Mouse (Mus musculus): ENCODE measurements around the gene 2810459M11Rik. TPM values are rescaled to one million over a fixed set of nuclear protein-coding genes. Genes with fewer than 3 reads are reported as not detected.

Gene 2810459M11Rik
- total RNA-seq, 2 experiments from 2014 or later, result not detected

DNA sequence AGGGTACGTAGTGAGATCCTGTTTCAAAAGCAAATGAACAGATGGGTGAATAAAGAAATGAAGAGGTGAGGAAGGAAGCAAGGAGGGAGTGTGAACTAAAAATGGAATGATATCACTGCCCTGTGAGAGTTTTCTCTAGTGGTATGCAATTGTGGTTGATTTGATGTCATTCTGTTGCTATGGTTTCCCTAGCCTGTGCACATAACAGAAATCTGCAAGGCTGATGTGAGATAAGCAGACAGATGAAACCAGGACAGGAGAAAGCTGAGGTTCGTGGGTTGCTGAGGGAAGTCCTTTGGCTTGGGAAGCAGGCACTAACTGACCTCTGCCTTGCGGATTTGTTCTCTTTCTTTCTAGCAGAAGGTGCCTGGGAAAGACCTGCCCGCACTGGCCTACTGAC, 2.6 kb downstream of the 2810459M11Rik start:
- no peak for ATAC-seq (replicated peaks; ENCODE audit: low FRiP score, poor library complexity, severe bottlenecking)

DNA sequence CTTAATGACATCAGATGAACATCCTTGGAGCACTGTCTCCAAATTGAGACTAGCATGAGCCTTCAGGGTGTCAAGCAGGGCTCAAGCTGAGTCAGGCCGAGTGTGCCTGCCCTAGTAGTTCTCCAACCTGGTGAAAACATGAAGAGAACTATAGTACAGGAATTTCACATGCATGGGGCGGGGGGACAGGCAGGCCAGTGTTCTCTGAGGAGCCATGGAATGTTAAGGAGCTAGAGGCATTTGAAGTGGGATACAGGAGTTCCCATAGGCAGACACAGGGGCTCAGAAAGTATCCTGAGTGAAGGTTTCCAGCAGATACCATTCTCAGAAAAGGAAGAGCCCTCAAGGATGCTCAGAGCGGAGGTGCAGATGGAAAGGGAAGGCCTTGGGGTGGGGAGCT, 3.1 kb downstream of the 2810459M11Rik start:
- no peak for ATAC-seq (replicated peaks; ENCODE audit: low FRiP score, poor library complexity, severe bottlenecking)

DNA sequence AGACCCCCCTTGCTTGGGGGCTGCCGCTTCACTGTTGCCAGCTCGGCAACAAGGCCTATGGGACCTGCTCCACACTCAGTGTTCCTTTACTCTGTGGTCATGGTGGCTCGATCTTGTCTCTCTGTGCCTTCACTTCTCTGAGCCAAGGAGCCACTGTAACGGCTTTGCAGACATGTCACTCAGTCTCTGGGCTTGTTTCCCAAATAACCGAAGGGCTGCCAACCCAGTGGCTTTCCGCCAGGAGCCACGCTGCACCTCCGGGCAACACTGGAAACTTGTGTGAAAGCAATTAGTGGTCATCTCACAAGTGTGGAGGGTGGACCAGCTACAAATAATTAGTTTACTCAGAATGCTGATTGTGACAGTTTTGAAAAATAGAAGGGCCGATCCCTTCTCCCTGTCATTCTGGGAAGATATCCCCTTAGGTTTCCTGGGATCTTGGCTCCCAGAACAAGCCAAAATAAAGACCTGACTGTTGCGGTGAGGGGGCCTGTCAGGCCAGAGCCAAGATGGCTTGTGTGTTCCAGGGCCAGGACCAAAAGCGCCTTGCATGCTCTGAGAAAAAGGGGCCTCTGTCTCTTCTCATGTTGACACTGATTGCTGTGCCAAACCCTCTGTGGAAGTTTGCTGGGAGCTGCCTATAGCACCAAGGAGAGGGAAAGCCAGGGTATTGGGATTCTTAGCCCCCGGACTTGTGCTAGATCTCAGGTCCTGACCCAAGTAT, 7.7 kb downstream of the 2810459M11Rik start:
- no peak for ATAC-seq (replicated peaks; ENCODE audit: low FRiP score, poor library complexity, severe bottlenecking)

DNA sequence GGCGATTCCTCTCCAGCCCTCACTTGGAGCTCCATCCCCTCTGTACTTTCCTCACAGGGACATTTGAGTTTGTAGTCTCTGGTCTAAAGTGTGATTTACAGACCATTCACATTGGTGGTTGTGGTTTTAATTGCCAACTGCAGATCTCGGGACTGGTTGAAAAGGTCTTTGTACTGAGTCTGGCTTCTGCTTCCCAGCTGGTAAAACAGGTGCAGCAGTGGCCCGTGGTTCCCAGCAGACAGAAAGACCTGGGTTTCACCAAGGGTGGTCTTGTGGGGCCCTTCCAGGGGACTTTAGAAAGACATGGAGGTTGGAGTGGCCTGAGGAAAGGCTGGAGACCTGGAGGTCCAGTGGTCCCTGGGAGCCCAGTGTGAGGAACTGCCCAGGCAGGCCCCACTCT, 9.3 kb downstream of the 2810459M11Rik start:
- ATAC-seq (replicated peaks; ENCODE audit: low FRiP score, poor library complexity, severe bottlenecking), result no peak

DNA sequence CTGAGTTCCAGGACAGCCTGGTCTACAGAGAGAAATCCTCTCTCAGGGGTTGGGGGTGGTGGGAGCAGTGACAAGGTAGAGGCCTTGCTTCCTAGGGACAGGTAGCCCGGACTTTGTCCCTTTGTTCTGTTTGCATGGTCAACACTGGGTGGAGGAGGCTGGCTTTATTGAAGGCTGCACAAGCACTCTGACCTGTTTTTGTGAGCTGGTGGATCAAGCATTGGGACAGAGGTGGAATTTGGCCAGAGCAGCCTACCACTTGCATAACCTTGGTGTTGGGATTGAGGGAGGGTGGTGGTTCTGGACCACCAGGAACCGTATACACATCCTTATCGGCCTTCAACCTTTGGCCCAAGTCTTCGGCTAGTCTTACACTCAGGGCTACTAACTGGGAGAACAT, 10.6 kb downstream of the 2810459M11Rik start:
- no peak for ATAC-seq (replicated peaks; ENCODE audit: low FRiP score, poor library complexity, severe bottlenecking)

DNA sequence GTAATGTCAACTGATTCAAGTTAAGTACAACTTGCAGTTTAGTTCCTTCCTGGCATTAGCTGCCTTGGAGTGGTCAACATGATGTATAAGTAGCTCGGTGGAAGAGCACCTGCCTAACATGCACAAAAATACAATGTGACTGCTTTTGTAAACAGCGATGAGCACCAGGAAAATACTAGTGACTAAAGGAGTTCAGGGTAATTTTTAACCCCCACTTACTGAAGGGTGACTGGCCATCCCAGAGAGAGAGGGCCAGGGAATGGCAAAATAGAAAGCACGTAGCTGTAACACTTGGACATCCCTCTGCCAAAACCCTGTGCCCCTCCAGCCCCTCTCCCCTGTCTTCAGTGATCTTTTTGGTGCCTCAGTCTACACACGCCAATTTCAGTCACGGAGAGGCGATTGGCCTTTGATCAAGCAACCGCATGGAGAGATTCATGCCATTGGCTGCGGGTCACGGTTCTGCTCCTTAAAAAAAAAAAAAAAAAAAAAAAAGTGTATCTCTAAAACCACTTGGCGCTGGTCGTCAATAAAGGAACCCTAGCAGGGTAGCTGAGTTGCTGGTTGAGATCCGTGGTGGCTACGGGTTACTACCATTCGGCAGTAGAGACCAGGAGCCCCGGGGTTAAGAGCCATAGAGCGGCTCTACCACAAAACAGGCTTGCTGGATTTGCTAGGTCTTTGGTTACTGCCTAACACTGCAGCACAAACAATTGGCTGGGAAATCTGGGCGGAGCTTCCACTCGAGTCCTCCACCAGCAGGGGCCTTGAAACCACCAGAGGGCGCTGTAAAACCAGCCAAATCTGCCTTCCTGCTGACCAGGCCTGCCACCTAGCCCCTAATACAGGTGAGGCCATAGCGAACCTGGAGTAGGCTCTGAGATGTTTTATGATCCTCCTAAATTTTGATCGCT, 13.4 kb downstream of the 2810459M11Rik start:
- peak; percentile 79 for ATAC-seq (replicated peaks; ENCODE audit: low FRiP score, poor library complexity, severe bottlenecking)

DNA sequence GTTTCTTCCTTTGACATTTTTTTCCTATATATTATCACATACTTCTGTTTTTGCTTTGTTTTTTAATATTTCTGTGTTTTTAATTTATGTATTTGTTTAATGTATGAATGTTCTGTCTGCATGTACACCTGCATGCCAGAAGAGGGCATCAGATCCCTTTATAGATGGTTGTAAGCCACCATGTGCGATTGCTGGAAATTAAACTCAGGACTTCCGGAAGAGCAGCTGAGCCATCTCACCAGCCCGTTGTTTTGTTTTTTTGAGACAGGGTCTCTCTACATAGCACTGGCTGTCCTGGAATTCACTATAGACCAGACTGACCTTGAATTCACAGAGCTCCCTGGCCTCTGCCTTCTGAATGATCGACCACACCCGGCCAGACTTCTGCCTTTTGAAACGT, 16.9 kb downstream of the 2810459M11Rik start:
- ATAC-seq (replicated peaks; ENCODE audit: low FRiP score, poor library complexity, severe bottlenecking), result no peak

DNA sequence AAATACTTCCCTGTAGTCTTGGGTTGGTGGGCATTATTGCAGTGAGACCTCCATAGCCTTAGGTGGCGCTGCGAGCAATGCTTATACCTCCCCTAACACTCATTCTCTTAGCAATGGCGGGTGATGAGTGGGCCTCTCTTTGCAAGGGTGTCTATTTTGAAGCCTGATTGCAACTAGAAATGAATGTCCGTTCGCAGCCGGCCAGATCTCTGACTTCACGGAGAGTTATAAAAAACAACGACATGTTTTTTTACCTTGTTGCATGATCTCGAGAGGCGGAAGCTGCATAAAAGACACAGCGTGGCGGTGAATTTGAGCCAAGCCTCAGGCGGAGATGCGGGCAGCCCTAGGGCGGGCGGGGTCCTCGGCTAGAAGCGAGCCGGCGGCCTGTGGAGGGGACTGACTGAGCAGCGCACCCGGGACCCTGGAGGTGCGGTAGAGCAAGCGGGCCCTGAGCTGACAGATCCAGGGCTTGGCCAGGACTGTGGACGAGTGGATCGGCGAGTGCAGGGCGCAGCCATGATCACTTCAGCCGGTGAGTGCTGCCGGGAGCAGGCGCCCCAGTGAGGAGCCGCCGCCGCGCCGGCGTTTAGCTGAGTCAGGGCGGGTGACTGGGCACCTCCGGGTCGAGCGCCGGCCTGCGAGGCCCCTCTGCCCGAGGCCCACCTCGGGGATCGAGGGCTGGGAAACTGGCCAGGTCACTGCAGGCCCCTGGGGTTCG, 18.8 kb downstream of the 2810459M11Rik start, which contains the start of gene Psmd1:
Psmd1 (plus strand) TSS at position 117 of the 721 bp plus-strand sequence.
- ATAC-seq (replicated peaks; ENCODE audit: low FRiP score, poor library complexity, severe bottlenecking), result peak; percentile 89

DNA sequence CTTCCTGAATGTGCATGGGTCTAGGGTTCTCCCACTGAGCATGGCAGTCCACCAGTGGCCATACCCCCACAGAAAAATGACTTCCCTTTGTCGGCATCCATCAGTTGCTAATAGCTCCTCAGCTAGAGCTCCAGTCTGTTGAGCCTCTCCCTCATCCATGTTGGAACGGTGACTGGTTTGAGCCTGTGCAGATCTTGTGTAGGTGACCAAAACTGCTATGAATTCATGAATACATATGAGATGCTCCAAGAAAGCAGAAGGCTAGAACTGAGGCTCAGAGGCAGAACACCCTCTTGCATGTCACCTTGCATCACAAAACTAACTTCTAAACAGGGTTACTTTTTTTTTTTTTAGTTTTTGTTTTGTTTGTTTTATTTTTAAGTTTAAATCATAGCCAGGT, 30.9 kb downstream of the 2810459M11Rik start:
- no peak for ATAC-seq (replicated peaks; ENCODE audit: low FRiP score, poor library complexity, severe bottlenecking)

DNA sequence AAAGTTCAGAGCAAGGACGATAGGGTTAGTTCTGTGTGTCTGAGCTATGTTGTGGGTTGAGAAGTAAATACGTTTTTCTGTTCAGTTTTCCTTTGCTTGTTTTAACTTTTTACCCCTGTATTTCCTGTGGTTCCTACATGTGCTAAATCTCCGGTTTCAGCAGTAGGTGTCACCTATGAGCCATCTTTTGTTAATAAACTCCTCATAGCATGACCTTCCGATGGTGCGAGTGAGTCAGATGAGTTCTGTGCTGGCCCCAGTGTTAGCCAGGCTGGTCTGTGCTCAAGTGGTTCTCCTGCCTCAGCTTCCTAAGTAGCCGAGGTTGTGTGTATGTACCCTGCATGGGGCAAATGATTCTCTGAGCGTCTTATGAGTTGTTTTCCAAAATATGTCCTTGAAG, 48.8 kb downstream of the 2810459M11Rik start:
- ATAC-seq (replicated peaks; ENCODE audit: low FRiP score, poor library complexity, severe bottlenecking), result no peak

DNA sequence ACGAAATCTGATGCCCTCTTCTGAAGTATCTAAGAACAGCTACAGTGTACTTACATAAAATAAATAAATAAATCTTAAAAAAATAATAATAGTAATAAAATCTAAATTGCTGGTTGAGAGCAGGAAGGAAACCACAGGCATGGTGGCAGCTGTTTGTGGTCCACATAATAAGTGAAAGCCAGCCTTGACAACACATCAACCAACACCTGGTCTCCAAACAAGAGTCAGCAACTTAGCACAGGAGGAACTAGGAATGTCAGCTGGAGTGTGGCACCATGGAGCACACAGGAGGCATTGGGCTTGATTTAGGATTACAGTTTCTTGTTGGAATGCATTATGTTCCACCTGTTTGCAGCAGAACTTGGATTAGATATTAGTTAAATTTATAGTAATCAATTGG, 59.4 kb downstream of the 2810459M11Rik start:
- ATAC-seq (replicated peaks; ENCODE audit: low FRiP score, poor library complexity, severe bottlenecking), result no peak

Other genes starting within 250 kb of the 2810459M11Rik start
- gene Itm2c, start 151.6 kb upstream of the 2810459M11Rik start, total RNA-seq (2015; ENCODE audit: low replicate concordance), result 4.8 and 7.7 TPM in 2 replicates
- 11.0 and 15.6 TPM in 2 replicates for gene Itm2c, start 151.6 kb upstream of the 2810459M11Rik start, total RNA-seq (2017; ENCODE audit: low replicate concordance)
- not detected in 2 replicates for gene 4933407L21Rik, start 117.4 kb upstream of the 2810459M11Rik start, total RNA-seq (2015; ENCODE audit: low replicate concordance)
- not detected in 2 replicates for gene 4933407L21Rik, start 117.4 kb upstream of the 2810459M11Rik start, total RNA-seq (2017; ENCODE audit: low replicate concordance)
- not detected in 2 replicates for gene Gpr55, start 84.9 kb upstream of the 2810459M11Rik start, total RNA-seq (2015; ENCODE audit: low replicate concordance)
- 0.34 TPM in 1 of 2 replicates, not detected in the other for gene Gpr55, start 84.9 kb upstream of the 2810459M11Rik start, total RNA-seq (2017; ENCODE audit: low replicate concordance)
- gene Spata3, start 29.0 kb upstream of the 2810459M11Rik start, total RNA-seq (2015; ENCODE audit: low replicate concordance), result not detected in 2 replicates
- gene Spata3, start 29.0 kb upstream of the 2810459M11Rik start, total RNA-seq (2017; ENCODE audit: low replicate concordance), result not detected in 2 replicates
- 35.3 and 52.3 TPM in 2 replicates for gene Psmd1, start 18.5 kb downstream of the 2810459M11Rik start, total RNA-seq (2015; ENCODE audit: low replicate concordance)
- gene Psmd1, start 18.5 kb downstream of the 2810459M11Rik start, total RNA-seq (2017; ENCODE audit: low replicate concordance), result 67.7 and 69.2 TPM in 2 replicates
- gene Htr2b, start 66.1 kb downstream of the 2810459M11Rik start, total RNA-seq (2015; ENCODE audit: low replicate concordance), result not detected in 2 replicates
- gene Htr2b, start 66.1 kb downstream of the 2810459M11Rik start, total RNA-seq (2017; ENCODE audit: low replicate concordance), result 0.42 TPM in 1 of 2 replicates, not detected in the other
- 1.5 and 9.6 TPM in 2 replicates for gene Gm21972, start 87.8 kb downstream of the 2810459M11Rik start, total RNA-seq (2015; ENCODE audit: low replicate concordance)
- 3.2 and 15.2 TPM in 2 replicates for gene Gm21972, start 87.8 kb downstream of the 2810459M11Rik start, total RNA-seq (2017; ENCODE audit: low replicate concordance)
- gene Armc9, start 108.9 kb downstream of the 2810459M11Rik start, total RNA-seq (2015; ENCODE audit: low replicate concordance), result 2.5 and 7.7 TPM in 2 replicates
- gene Armc9, start 108.9 kb downstream of the 2810459M11Rik start, total RNA-seq (2017; ENCODE audit: low replicate concordance), result 3.0 and 7.4 TPM in 2 replicates